Mouse (Mus musculus) T-cell, adult 2 months (primary cell): ENCODE measurements around the gene Mcoln2.
"Not testable (repeated sequence)": the region's sequence is repeated elsewhere in the genome, so short reads cannot be mapped to it uniquely, and the experiment has no call there.

Experiments used
- DNase-seq: peaks from one replicate; pipeline ENCODE4 v3.0.0; 2022; ENCODE audit warnings: low spot score

Gene Mcoln2

GRCm38 (mm10) chr3:146189933-146190332 lies 40.3 kb downstream of the Mcoln2 start:
- DNase-seq, result no peak

- DNase-seq, result peak; percentile 43
These were observed 42.9 kb downstream of the Mcoln2 start for GRCm38 (mm10) chr3:146192507-146192906.

- no peak for DNase-seq
These were observed 45.5 kb downstream of the Mcoln2 start for GRCm38 (mm10) chr3:146195153-146195552.

- no peak for DNase-seq
These were observed 46.7 kb downstream of the Mcoln2 start for GRCm38 (mm10) chr3:146196301-146196700.

GRCm38 (mm10) chr3:146196780-146197743 lies 47.4 kb downstream of the Mcoln2 start:
- DNase-seq, result no peak

GRCm38 (mm10) chr3:146197785-146198184 lies 48.2 kb downstream of the Mcoln2 start:
- no peak for DNase-seq

GRCm38 (mm10) chr3:146198803-146199481 lies 49.3 kb downstream of the Mcoln2 start:
- no peak for DNase-seq

GRCm38 (mm10) chr3:146199486-146199885 lies 49.9 kb downstream of the Mcoln2 start:
- no peak for DNase-seq

- no peak for DNase-seq
These were observed 54.7 kb downstream of the Mcoln2 start for GRCm38 (mm10) chr3:146204375-146204774.

- no peak for DNase-seq
These were observed 55.7 kb downstream of the Mcoln2 start for GRCm38 (mm10) chr3:146205305-146205704.

GRCm38 (mm10) chr3:146206635-146207034 lies 57.0 kb downstream of the Mcoln2 start:
- no peak for DNase-seq

GRCm38 (mm10) chr3:146207440-146207839 lies 57.8 kb downstream of the Mcoln2 start:
- no peak for DNase-seq

GRCm38 (mm10) chr3:146209759-146210158 lies 60.1 kb downstream of the Mcoln2 start:
- not testable (repeated sequence) for DNase-seq

GRCm38 (mm10) chr3:146211141-146211747 lies 61.6 kb downstream of the Mcoln2 start:
- DNase-seq, result no peak

- no peak for DNase-seq
These were observed 62.3 kb downstream of the Mcoln2 start for GRCm38 (mm10) chr3:146211964-146212363.

GRCm38 (mm10) chr3:146213336-146213735 lies 63.7 kb downstream of the Mcoln2 start:
- no peak for DNase-seq

- no peak for DNase-seq
These were observed 66.9 kb downstream of the Mcoln2 start for GRCm38 (mm10) chr3:146216561-146216960.

GRCm38 (mm10) chr3:146220776-146221486 lies 71.3 kb downstream of the Mcoln2 start, which contains the start of gene Lpar3:
Gene Lpar3 (plus strand): TSS chr3:146220963.
- DNase-seq, result no peak

- DNase-seq, result no peak
These were observed 74.6 kb downstream of the Mcoln2 start for GRCm38 (mm10) chr3:146224271-146224670.

- no peak for DNase-seq
These were observed 75.6 kb downstream of the Mcoln2 start for GRCm38 (mm10) chr3:146225061-146225761.

- DNase-seq, result no peak
These were observed 77.8 kb downstream of the Mcoln2 start for GRCm38 (mm10) chr3:146227427-146227826.
